Mouse (Mus musculus): ENCODE results near the gene Ryr3. TPM values are rescaled to one million over a fixed set of nuclear protein-coding genes. Genes with fewer than 3 reads are reported as not detected.

Gene Ryr3
- polyA plus RNA-seq, 1 experiment from 2014 or later: 0.01 TPM

- H3K4me2 ChIP-seq: no peak overlapping the region
- no peaks in the 10 kb centered on the region for H3K4me1 ChIP-seq
- H3K9me3 ChIP-seq (replicated peaks): no peaks in the 10 kb centered on the region
- H3K4me3 ChIP-seq: no peak overlapping the region
- WGBS (ENCODE audit: insufficient replicate concordance): 69% methylated on average over 8 of the region's 8 CpGs
- no peak for ATAC-seq
- no peaks in the 10 kb centered on the region for H3K36me3 ChIP-seq
- no peak overlapping the region for H3K27ac ChIP-seq
- H3K9ac ChIP-seq: no peak overlapping the region
- no peaks in the 10 kb centered on the region for H3K27me3 ChIP-seq (replicated peaks)
Observed at GRCm38 (mm10) chr2:112602487-112602886, 614.4 kb downstream of the Ryr3 start.

- Histone ChIP-seq H3K9ac (no peak overlapping the region), H3K4me1 (no peaks in the 10 kb centered on the region), H3K9me3 (replicated peaks) (no peaks in the 10 kb centered on the region), H3K4me3 (no peak overlapping the region), H3K27ac (no peak overlapping the region), H3K4me2 (no peak overlapping the region), H3K27me3 (replicated peaks) (no peaks in the 10 kb centered on the region), H3K36me3 (no peaks in the 10 kb centered on the region)
- 64% methylated on average over 10 of the region's 10 CpGs for whole genome bisulfite sequencing (ENCODE audit: insufficient replicate concordance)
- ATAC-seq: no peak
Observed at GRCm38 (mm10) chr2:112600222-112600621, 616.7 kb downstream of the Ryr3 start.

- Histone ChIP-seq H3K4me1 (peaks cover 9% of the 10 kb centered on the region; the same call in 1 of the 2 replicates), H3K9ac (no peak overlapping the region), H3K9me3 (replicated peaks) (no peaks in the 10 kb centered on the region), H3K36me3 (no peaks in the 10 kb centered on the region), H3K4me2 (no peak overlapping the region), H3K4me3 (no peak overlapping the region), H3K27ac (no peak overlapping the region), H3K27me3 (replicated peaks) (no peaks in the 10 kb centered on the region)
- 56% methylated on average over 1 of the region's 1 CpGs for WGBS (ENCODE audit: insufficient replicate concordance)
- no peak for ATAC-seq
Observed at GRCm38 (mm10) chr2:112597064-112597463, 619.8 kb downstream of the Ryr3 start.

GRCm38 (mm10) chr2:112596415-112596814 lies 620.5 kb downstream of the Ryr3 start:
- no peak overlapping the region for H3K4me3 ChIP-seq
- H3K4me1 ChIP-seq: peaks cover 9% of the 10 kb centered on the region; the same call in 1 of the 2 replicates
- no peaks in the 10 kb centered on the region for H3K36me3 ChIP-seq
- H3K27ac ChIP-seq: no peak overlapping the region
- H3K27me3 ChIP-seq (replicated peaks): no peaks in the 10 kb centered on the region
- H3K4me2 ChIP-seq: no peak overlapping the region
- no peak overlapping the region for H3K9ac ChIP-seq
- no peak for ATAC-seq
- 52% methylated on average over 5 of the region's 5 CpGs for WGBS (ENCODE audit: insufficient replicate concordance)
- H3K9me3 ChIP-seq (replicated peaks): no peaks in the 10 kb centered on the region

GRCm38 (mm10) chr2:112595807-112596206 lies 621.1 kb downstream of the Ryr3 start:
- no peaks in the 10 kb centered on the region for H3K27me3 ChIP-seq (replicated peaks)
- H3K9me3 ChIP-seq (replicated peaks): no peaks in the 10 kb centered on the region
- no peak overlapping the region for H3K4me2 ChIP-seq
- 53% methylated on average over 3 of the region's 3 CpGs for WGBS (ENCODE audit: insufficient replicate concordance)
- H3K9ac ChIP-seq: no peak overlapping the region
- H3K4me1 ChIP-seq: peaks cover 9% of the 10 kb centered on the region; the same call in 1 of the 2 replicates
- H3K4me3 ChIP-seq: no peak overlapping the region
- H3K27ac ChIP-seq: no peak overlapping the region
- no peaks in the 10 kb centered on the region for H3K36me3 ChIP-seq
- ATAC-seq: no peak

- H3K9ac ChIP-seq: no peak overlapping the region
- H3K4me1 ChIP-seq: peaks cover 9% of the 10 kb centered on the region; the same call in 1 of the 2 replicates
- H3K4me3 ChIP-seq: no peak overlapping the region
- no peak overlapping the region for H3K27ac ChIP-seq
- H3K27me3 ChIP-seq (replicated peaks): no peaks in the 10 kb centered on the region
- no peaks in the 10 kb centered on the region for H3K36me3 ChIP-seq
- no peak overlapping the region for H3K4me2 ChIP-seq
- no peaks in the 10 kb centered on the region for H3K9me3 ChIP-seq (replicated peaks)
- no peak for ATAC-seq
- WGBS (ENCODE audit: insufficient replicate concordance): 78% methylated on average over 2 of the region's 2 CpGs
Observed at GRCm38 (mm10) chr2:112593781-112594180, 623.1 kb downstream of the Ryr3 start.

GRCm38 (mm10) chr2:112593322-112593721 lies 623.6 kb downstream of the Ryr3 start:
- Histone ChIP-seq H3K9me3 (replicated peaks) (no peaks in the 10 kb centered on the region), H3K4me3 (no peak overlapping the region), H3K9ac (no peak overlapping the region), H3K27ac (no peak overlapping the region), H3K27me3 (replicated peaks) (no peaks in the 10 kb centered on the region), H3K4me2 (no peak overlapping the region), H3K36me3 (no peaks in the 10 kb centered on the region), H3K4me1 (peaks cover 9% of the 10 kb centered on the region; the same call in 1 of the 2 replicates)
- 39% methylated on average over 2 of the region's 2 CpGs for WGBS (ENCODE audit: insufficient replicate concordance)
- no peak for ATAC-seq

GRCm38 (mm10) chr2:112591451-112591871 lies 625.4 kb downstream of the Ryr3 start:
- no peaks in the 10 kb centered on the region for H3K9me3 ChIP-seq (replicated peaks)
- no peak overlapping the region for H3K4me2 ChIP-seq
- WGBS (ENCODE audit: insufficient replicate concordance): 74% methylated on average over 6 of the region's 6 CpGs
- no peaks in the 10 kb centered on the region for H3K36me3 ChIP-seq
- no peak overlapping the region for H3K9ac ChIP-seq
- H3K4me1 ChIP-seq: peaks cover 9% of the 10 kb centered on the region; the same call in 1 of the 2 replicates
- H3K27me3 ChIP-seq (replicated peaks): no peaks in the 10 kb centered on the region
- no peak overlapping the region for H3K27ac ChIP-seq
- ATAC-seq: no peak
- H3K4me3 ChIP-seq: no peak overlapping the region

- Histone ChIP-seq H3K9me3 (replicated peaks) (no peaks in the 10 kb centered on the region), H3K9ac (no peak overlapping the region)
- ATAC-seq: no peak
Observed at GRCm38 (mm10) chr2:112590985-112591384, 625.9 kb downstream of the Ryr3 start.

More at GRCm38 (mm10) chr2:112590985-112591384, 625.9 kb downstream of the Ryr3 start:
- Histone ChIP-seq H3K4me1 (peaks cover 9% of the 10 kb centered on the region; the same call in 1 of the 2 replicates), H3K4me3 (no peak overlapping the region), H3K27me3 (replicated peaks) (no peaks in the 10 kb centered on the region), H3K27ac (no peak overlapping the region), H3K36me3 (no peaks in the 10 kb centered on the region), H3K4me2 (no peak overlapping the region)
- WGBS (ENCODE audit: insufficient replicate concordance): 68% methylated on average over 7 of the region's 7 CpGs

Small RNAs within 50 kb of the gene (microRNA-seq; reads per million reads assigned to microRNA genes)
- not detected for gene Gm44374

Other genes with a start within 250 kb of the Ryr3 start
- gene Tmco5b, start 68.6 kb upstream of the Ryr3 start, polyA plus RNA-seq (2016; fragmentation: Nextera tagmentation; extraction: Ambion mirVana): not detected in 2 replicates
- gene Fmn1, start 110.6 kb upstream of the Ryr3 start, polyA plus RNA-seq (2016; fragmentation: Nextera tagmentation; extraction: Ambion mirVana): 0.56 and 0.80 TPM in 2 replicates